In the genomic region with DNA sequence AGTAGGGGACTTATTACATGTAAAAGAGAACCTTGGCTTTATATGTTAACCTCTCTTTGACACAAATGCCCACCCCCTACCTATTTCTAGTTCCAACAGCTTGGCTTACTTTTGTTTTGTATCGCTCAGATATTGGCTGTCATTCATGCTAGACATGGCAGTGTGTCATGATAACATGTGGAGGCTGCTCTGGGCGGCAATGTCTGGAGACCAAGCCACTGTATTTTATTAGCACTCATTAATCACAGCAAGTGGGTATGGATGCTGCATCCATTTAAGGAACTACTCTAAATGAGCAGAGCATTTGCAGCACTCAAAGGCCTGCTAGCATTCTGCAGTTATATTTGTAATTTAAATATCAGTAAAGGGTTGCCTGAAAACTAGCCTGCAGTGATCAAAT, we compare ENCODE assay signal across 21 mouse cellular contexts.
A peak's percentile ranks its signal among the peaks of the same experiment; 100 is the strongest.
DNase-seq lines count a peak whose midpoint lies in the region; ATAC-seq lines count a peak whose summit lies in the region.
"Had no signal": no experiment of that assay in that cellular context is flagged by ENCODE, and none has a peak within 500 bp of the region (broad histone marks: within the 10 kb centered on the region; RNA-seq: fewer than 3 reads in every experiment).

No protein-coding gene starts in this region.

- H3K9ac ChIP-seq in forebrain, embryonic 16.5 days (replicated peaks; ENCODE audit: low read depth, low read length), result no peak overlapping the region
- no peak overlapping the region for H3K9ac ChIP-seq in forebrain, embryonic 12.5 days
- H3K9ac ChIP-seq in neural tube, embryonic 11.5 days (ENCODE audit: low read length), result no peak overlapping the region
- H3K9ac ChIP-seq in neural tube, embryonic 12.5 days, result no peak overlapping the region
- H3K9ac ChIP-seq: forebrain, embryonic 15.5 days; heart, embryonic 15.5 days; intestine, embryonic 15.5 days had no signal

- WGBS in forebrain, embryonic 16.5 days, result 40% methylated on average over 2 of the region's 2 CpGs
- WGBS in forebrain, embryonic 12.5 days, result 68% methylated on average over 2 of the region's 2 CpGs
- 73% methylated on average over 2 of the region's 2 CpGs for WGBS in neural tube, embryonic 11.5 days
- 51% methylated on average over 2 of the region's 2 CpGs for WGBS in neural tube, embryonic 12.5 days
- WGBS in embryonic facial prominence, embryonic 10.5 days, result 82% methylated on average over 2 of the region's 2 CpGs

- no peak overlapping the region for H3K4me3 ChIP-seq in forebrain, embryonic 16.5 days (replicated peaks; ENCODE audit: low read length)
- no peak overlapping the region for H3K4me3 ChIP-seq in forebrain, embryonic 12.5 days (replicated peaks)
- H3K4me3 ChIP-seq in neural tube, embryonic 11.5 days (ENCODE audit: low read depth, low read length), result no peak overlapping the region
- no peak overlapping the region for H3K4me3 ChIP-seq in neural tube, embryonic 12.5 days
- no peak overlapping the region for H3K4me3 ChIP-seq in embryonic facial prominence, embryonic 10.5 days
- H3K4me3 ChIP-seq: forebrain, embryonic 15.5 days; heart, adult 2 months; heart, embryonic 15.5 days; intestine, embryonic 15.5 days had no signal

- H3K4me2 ChIP-seq in forebrain, embryonic 16.5 days (ENCODE audit: low read length), result no peak overlapping the region
- no peak overlapping the region for H3K4me2 ChIP-seq in forebrain, embryonic 12.5 days
- no peak overlapping the region for H3K4me2 ChIP-seq in neural tube, embryonic 11.5 days (ENCODE audit: low read depth)
- H3K4me2 ChIP-seq in neural tube, embryonic 12.5 days (replicated peaks), result no peak overlapping the region
- H3K4me2 ChIP-seq: forebrain, embryonic 15.5 days; heart, embryonic 11.5 days; heart, embryonic 15.5 days; intestine, embryonic 15.5 days had no signal

- peak; percentile 64 for ATAC-seq in forebrain, embryonic 16.5 days
- no peak for ATAC-seq in forebrain, embryonic 12.5 days (ENCODE audit: low FRiP score)
- peak; percentile 45; the same call in 1 of the 2 replicates for ATAC-seq in neural tube, embryonic 11.5 days (ENCODE audit: insufficient read depth, low FRiP score, low TSS enrichment)
- ATAC-seq in neural tube, embryonic 12.5 days (ENCODE audit: low FRiP score, low read depth), result peak; percentile 63; the same call in 1 of the 2 replicates
- ATAC-seq: activated CD4-positive, CD25-positive, alpha-beta regulatory T cell, adult 4 months; forebrain, embryonic 15.5 days; intestine, embryonic 15.5 days; Patski had no signal

- DNase-seq in neural tube, embryonic 11.5 days (ENCODE audit: low spot score), result no peak
- DNase-seq in neural tube, embryonic 10.5 days (ENCODE audit: extremely low spot score, low spot score), result no peak
- no peak for DNase-seq in embryonic facial prominence, embryonic 10.5 days (ENCODE audit: low spot score)
- no peak for DNase-seq in spleen, postnatal 36 days (ENCODE audit: low spot score in 2 of 2)
- DNase-seq in yolk sac, embryonic 10.5 days (ENCODE audit: low spot score), result no peak
- DNase-seq: adrenal gland, postnatal 14 days; cerebellum, adult 18-20 months; cerebellum, adult 9-11 months; cerebellum, postnatal 36 days; gastrocnemius, postnatal 14 days; heart, adult 2 months had no signal

- H3K27me3 ChIP-seq in forebrain, embryonic 16.5 days (replicated peaks; ENCODE audit: control insufficient read depth, insufficient read depth, low read length), result no peaks in the 10 kb centered on the region
- H3K27me3 ChIP-seq in forebrain, embryonic 12.5 days, result no peaks in the 10 kb centered on the region
- H3K27me3 ChIP-seq in neural tube, embryonic 11.5 days (ENCODE audit: control insufficient read depth, insufficient read depth, low read length), result no peaks in the 10 kb centered on the region
- H3K27me3 ChIP-seq in neural tube, embryonic 12.5 days (replicated peaks), result no peaks in the 10 kb centered on the region
- no peaks in the 10 kb centered on the region for H3K27me3 ChIP-seq in embryonic facial prominence, embryonic 10.5 days (replicated peaks; ENCODE audit: low read depth, poor library complexity, severe bottlenecking)
- H3K27me3 ChIP-seq: CH12.LX; forebrain, embryonic 15.5 days; heart, embryonic 15.5 days; intestine, embryonic 15.5 days; Patski had no signal

- no peak overlapping the region for H3K27ac ChIP-seq in forebrain, embryonic 16.5 days (ENCODE audit: low read length)
- H3K27ac ChIP-seq in forebrain, embryonic 12.5 days, result no peak overlapping the region
- H3K27ac ChIP-seq in neural tube, embryonic 11.5 days (ENCODE audit: low read depth, low read length), result no peak overlapping the region
- H3K27ac ChIP-seq in neural tube, embryonic 12.5 days, result no peak overlapping the region
- H3K27ac ChIP-seq in embryonic facial prominence, embryonic 10.5 days (replicated peaks), result no peak overlapping the region
- H3K27ac ChIP-seq: forebrain, embryonic 15.5 days; heart, adult 2 months; heart, embryonic 15.5 days; intestine, embryonic 15.5 days had no signal

- H3K36me3 ChIP-seq in forebrain, embryonic 16.5 days (ENCODE audit: control insufficient read depth, insufficient read depth), result no peaks in the 10 kb centered on the region
- H3K36me3 ChIP-seq in forebrain, embryonic 12.5 days (replicated peaks), result no peaks in the 10 kb centered on the region
- no peaks in the 10 kb centered on the region for H3K36me3 ChIP-seq in neural tube, embryonic 11.5 days (ENCODE audit: control insufficient read depth, insufficient read depth, low read length)
- H3K36me3 ChIP-seq in neural tube, embryonic 12.5 days, result no peaks in the 10 kb centered on the region
- no peaks in the 10 kb centered on the region for H3K36me3 ChIP-seq in embryonic facial prominence, embryonic 10.5 days (replicated peaks)
- H3K36me3 ChIP-seq: forebrain, embryonic 15.5 days; heart, embryonic 15.5 days; intestine, embryonic 15.5 days had no signal

- no peaks in the 10 kb centered on the region for H3K9me3 ChIP-seq in forebrain, embryonic 16.5 days (ENCODE audit: control insufficient read depth, low read length)
- H3K9me3 ChIP-seq in forebrain, embryonic 12.5 days, result no peaks in the 10 kb centered on the region
- H3K9me3 ChIP-seq in neural tube, embryonic 11.5 days (ENCODE audit: control insufficient read depth, low read length), result no peaks in the 10 kb centered on the region
- H3K9me3 ChIP-seq in neural tube, embryonic 12.5 days, result no peaks in the 10 kb centered on the region
- H3K9me3 ChIP-seq in embryonic facial prominence, embryonic 10.5 days, result no peaks in the 10 kb centered on the region
- H3K9me3 ChIP-seq: forebrain, embryonic 15.5 days; heart, embryonic 15.5 days; intestine, embryonic 15.5 days had no signal

- no peaks in the 10 kb centered on the region for H3K4me1 ChIP-seq in forebrain, embryonic 16.5 days (replicated peaks; ENCODE audit: control insufficient read depth, insufficient read depth, low read length)
- H3K4me1 ChIP-seq in forebrain, embryonic 12.5 days, result no peaks in the 10 kb centered on the region
- no peaks in the 10 kb centered on the region for H3K4me1 ChIP-seq in neural tube, embryonic 11.5 days (ENCODE audit: control insufficient read depth, insufficient read depth, low read length)
- H3K4me1 ChIP-seq in neural tube, embryonic 12.5 days, result no peaks in the 10 kb centered on the region
- H3K4me1 ChIP-seq in embryonic facial prominence, embryonic 10.5 days, result no peaks in the 10 kb centered on the region
- H3K4me1 ChIP-seq: forebrain, embryonic 15.5 days; heart, embryonic 15.5 days; intestine, embryonic 15.5 days had no signal
